Mouse (Mus musculus) neural tube, embryonic 13.5 days (tissue): ENCODE measurements around the gene Zbtb1. TPM values are rescaled to one million over a fixed set of nuclear protein-coding genes. Genes with fewer than 3 reads are reported as not detected.
"Not testable (repeated sequence)": the region's sequence is repeated elsewhere in the genome, so short reads cannot be mapped to it uniquely, and the experiment has no call there.

ENCODE experiments used
- ATAC-seq: fragments of 200-750 bp; cut with Nextera tagmentation; 2 replicates; pipeline ENCODE4 v1.8.0; 2017; ENCODE audit warnings: low read depth, mild to moderate bottlenecking, moderate TSS enrichment, moderate library complexity
- H3K27ac ChIP-seq: fragments of 300-500 bp; sonication (generic); replicated peaks from 2 replicates; pipeline ENCODE4 v1.5.1; 2015; ENCODE audit warnings: moderate library complexity, mild to moderate bottlenecking, inconsistent platforms
- H3K27me3 ChIP-seq: fragments of 300-500 bp; sonication (generic); 2 replicates; pipeline ENCODE4 v1.6.1; 2015; ENCODE audit warnings: mild to moderate bottlenecking, inconsistent platforms
- H3K36me3 ChIP-seq: fragments of 300-500 bp; sonication (generic); 2 replicates; pipeline ENCODE4 v1.6.1; 2015; ENCODE audit warnings: mild to moderate bottlenecking, inconsistent platforms
- H3K4me1 ChIP-seq: fragments of 300-500 bp; sonication (generic); replicated peaks from 2 replicates; pipeline ENCODE4 v1.6.1; 2015; ENCODE audit warnings: inconsistent platforms
- H3K4me2 ChIP-seq: fragments of 300-500 bp; sonication (generic); 2 replicates; pipeline ENCODE4 v1.6.1; 2015; ENCODE audit warnings: inconsistent platforms, mild to moderate bottlenecking, moderate library complexity
- H3K4me3 ChIP-seq: fragments of 300-500 bp; sonication (generic); 2 replicates; pipeline ENCODE4 v1.5.1; 2015; ENCODE audit warnings: mild to moderate bottlenecking, inconsistent platforms
- H3K9ac ChIP-seq: fragments of 300-500 bp; sonication (generic); 2 replicates; pipeline ENCODE4 v1.6.1; 2015; ENCODE audit warnings: moderate library complexity, mild to moderate bottlenecking, inconsistent platforms
- H3K9me3 ChIP-seq: fragments of 300-500 bp; sonication (generic); 2 replicates; pipeline ENCODE4 v1.6.1; 2016; ENCODE audit warnings: inconsistent platforms
- WGBS: fragments of 180-500 bp; shearing (Covaris S2); methylation state at CpG from one replicate; pipeline ENCODE4 v1.1.7; 2015; 5-methylcytosine and 5-hydroxymethylcytosine counted together
- polyA plus RNA-seq: library from polyadenylated mRNA; unstranded; fragments of >200 nt; fragmentation: Nextera tagmentation; extraction: Ambion mirVana; gene quantifications from 2 replicates; pipeline ENCODE4 v1.2.1, GENCODE M21; 2015

Gene Zbtb1
- polyA plus RNA-seq, 1 experiment from 2014 or later, result 4.7 TPM

- 1% methylated on average over 37 of the region's 37 CpGs for WGBS
- ATAC-seq, result peak; percentile 50; the same call in 1 of the 2 replicates
- H3K9me3 ChIP-seq, result no peaks in the 10 kb centered on the region
- peaks cover 26% of the 10 kb centered on the region for H3K27me3 ChIP-seq
- H3K4me1 ChIP-seq, result peaks cover 7% of the 10 kb centered on the region; the same call in 1 of the 2 replicates
- peak within 1 kb of the TSS; percentile 70 for H3K4me2 ChIP-seq
- peak within 1 kb of the TSS; percentile 49; the same call in 1 of the 2 replicates for H3K9ac ChIP-seq
- no peaks in the 10 kb centered on the region for H3K36me3 ChIP-seq
- H3K27ac ChIP-seq, result no peak within 1 kb of the TSS
- H3K4me3 ChIP-seq, result peak within 1 kb of the TSS; percentile 38
Observed at GRCm38 (mm10) chr12:76417433-76417854, 47.4 kb downstream of the Zbtb1 start, which contains the start of gene Ppp1r36. TSS of gene Ppp1r36 (plus strand) at chr12:76417538.

GRCm38 (mm10) chr12:76418346-76418745 is 48.3 kb downstream of the Zbtb1 start:
- no peak overlapping the region for H3K9ac ChIP-seq
- 92% methylated on average over 5 of the region's 5 CpGs for WGBS
- ATAC-seq, result no peak
- no peak overlapping the region for H3K4me2 ChIP-seq
- peaks cover 26% of the 10 kb centered on the region for H3K27me3 ChIP-seq
- no peaks in the 10 kb centered on the region for H3K36me3 ChIP-seq
- no peak overlapping the region for H3K4me3 ChIP-seq
- H3K27ac ChIP-seq, result no peak overlapping the region
- H3K9me3 ChIP-seq, result no peaks in the 10 kb centered on the region
- peaks cover 7% of the 10 kb centered on the region; the same call in 1 of the 2 replicates for H3K4me1 ChIP-seq

DNA sequence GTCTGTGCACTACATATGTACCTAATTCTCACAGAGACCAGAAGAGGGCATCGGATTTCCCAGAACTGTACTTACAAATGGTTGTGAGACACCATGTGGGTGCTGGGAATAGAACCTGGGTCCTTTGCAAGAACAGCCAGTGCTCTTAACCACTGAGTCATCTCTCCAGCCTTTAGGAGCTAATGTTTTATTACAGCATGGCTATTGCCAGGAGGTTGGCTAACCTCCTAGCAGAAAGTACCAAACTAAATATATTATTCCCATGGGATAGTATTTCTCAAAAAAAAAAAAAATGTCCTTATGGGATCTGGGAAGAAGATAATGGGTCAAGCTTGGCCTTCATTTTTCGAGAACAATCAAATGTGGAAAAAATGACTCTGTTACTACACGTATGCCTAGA is 55.2 kb downstream of the Zbtb1 start:
- no peak for ATAC-seq
- no peak overlapping the region for H3K9ac ChIP-seq
- H3K4me1 ChIP-seq, result 0 out of 2 replicates have a peak, but pooled peaks cover 3% of the 10 kb centered on the region
- no peaks in the 10 kb centered on the region for H3K9me3 ChIP-seq
- no peak overlapping the region for H3K4me2 ChIP-seq
- 0 out of 2 replicates have a peak, but pooled peaks cover 10% of the 10 kb centered on the region for H3K27me3 ChIP-seq
- H3K4me3 ChIP-seq, result no peak overlapping the region
- no peaks in the 10 kb centered on the region for H3K36me3 ChIP-seq
- WGBS, result 93% methylated on average over 3 of the region's 3 CpGs
- H3K27ac ChIP-seq, result no peak overlapping the region

DNA sequence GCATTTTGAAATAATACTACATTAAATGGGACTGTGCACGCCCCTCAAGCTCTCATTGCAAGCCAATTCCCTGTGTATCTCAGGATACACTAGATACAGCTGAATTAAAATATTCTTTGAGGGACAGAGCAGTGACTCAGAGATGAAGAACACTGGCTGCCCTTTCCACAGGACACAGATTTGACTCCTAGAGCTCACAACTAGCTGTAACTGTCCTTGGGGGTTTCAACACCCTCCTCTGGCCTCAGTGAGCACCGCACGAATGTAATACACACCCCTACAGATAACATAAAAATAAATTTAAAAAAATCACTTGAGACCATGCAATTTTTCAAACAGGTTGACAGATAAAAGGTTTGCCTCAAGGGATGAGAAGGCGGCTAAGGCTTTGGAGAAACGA is 57.5 kb downstream of the Zbtb1 start:
- no peaks in the 10 kb centered on the region for H3K9me3 ChIP-seq
- no peaks in the 10 kb centered on the region for H3K36me3 ChIP-seq
- ATAC-seq, result no peak
- H3K9ac ChIP-seq, result no peak overlapping the region
- 56% methylated on average over 5 of the region's 5 CpGs for WGBS
- 0 out of 2 replicates have a peak, but pooled peaks cover 10% of the 10 kb centered on the region for H3K27me3 ChIP-seq
- no peak overlapping the region for H3K4me2 ChIP-seq
- H3K4me3 ChIP-seq, result no peak overlapping the region
- 0 out of 2 replicates have a peak, but pooled peaks cover 3% of the 10 kb centered on the region for H3K4me1 ChIP-seq
- no peak overlapping the region for H3K27ac ChIP-seq

GRCm38 (mm10) chr12:76430879-76431406 is 60.9 kb downstream of the Zbtb1 start:
- WGBS, result 53% methylated on average over 5 of the region's 5 CpGs
- no peak for ATAC-seq

GRCm38 (mm10) chr12:76431431-76431830 is 61.4 kb downstream of the Zbtb1 start:
- 89% methylated on average over 6 of the region's 6 CpGs for WGBS
- H3K36me3 ChIP-seq, result no peaks in the 10 kb centered on the region
- H3K4me1 ChIP-seq, result peaks cover 7% of the 10 kb centered on the region; the same call in 1 of the 2 replicates
- H3K9me3 ChIP-seq, result no peaks in the 10 kb centered on the region
- H3K4me3 ChIP-seq, result no peak overlapping the region
- no peak overlapping the region for H3K4me2 ChIP-seq
- H3K27ac ChIP-seq, result no peak overlapping the region
- peaks cover 33% of the 10 kb centered on the region for H3K27me3 ChIP-seq
- H3K9ac ChIP-seq, result no peak overlapping the region
- no peak for ATAC-seq

More at GRCm38 (mm10) chr12:76430879-76431406, 60.9 kb downstream of the Zbtb1 start:
- Histone ChIP-seq H3K36me3 (no peaks in the 10 kb centered on the region), H3K27me3 (peaks cover 29% of the 10 kb centered on the region), H3K9ac (no peak overlapping the region), H3K4me2 (no peak overlapping the region), H3K4me1 (peaks cover 7% of the 10 kb centered on the region; the same call in 1 of the 2 replicates), H3K27ac (no peak overlapping the region), H3K9me3 (no peaks in the 10 kb centered on the region), H3K4me3 (no peak overlapping the region)

DNA sequence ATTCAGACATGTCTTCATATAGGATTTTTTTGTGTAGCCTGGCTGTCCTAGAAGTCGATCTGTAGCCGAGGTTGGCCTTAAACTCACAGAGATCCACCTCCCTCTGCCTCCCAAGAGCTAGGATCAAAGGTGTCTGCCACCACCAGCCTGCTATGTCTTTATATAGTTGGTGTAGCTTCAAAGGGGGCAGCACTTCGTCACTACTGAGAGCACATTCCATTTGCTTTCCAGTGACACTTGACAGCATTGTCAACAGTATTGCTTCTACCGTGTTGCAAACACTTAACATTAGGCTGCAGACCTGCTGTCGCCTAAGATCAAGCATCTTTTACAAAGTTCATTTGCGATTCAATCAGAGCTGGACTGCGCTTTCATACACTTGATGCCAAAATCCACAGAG is 64.0 kb downstream of the Zbtb1 start:
- Histone ChIP-seq H3K36me3 (no peaks in the 10 kb centered on the region), H3K27ac (no peak overlapping the region), H3K4me2 (no peak overlapping the region), H3K4me1 (peaks cover 5% of the 10 kb centered on the region; the same call in 1 of the 2 replicates), H3K4me3 (no peak overlapping the region), H3K9ac (no peak overlapping the region), H3K27me3 (peaks cover 24% of the 10 kb centered on the region), H3K9me3 (no peaks in the 10 kb centered on the region)
- ATAC-seq, result no peak
- 43% methylated on average over 7 of the region's 7 CpGs for WGBS

DNA sequence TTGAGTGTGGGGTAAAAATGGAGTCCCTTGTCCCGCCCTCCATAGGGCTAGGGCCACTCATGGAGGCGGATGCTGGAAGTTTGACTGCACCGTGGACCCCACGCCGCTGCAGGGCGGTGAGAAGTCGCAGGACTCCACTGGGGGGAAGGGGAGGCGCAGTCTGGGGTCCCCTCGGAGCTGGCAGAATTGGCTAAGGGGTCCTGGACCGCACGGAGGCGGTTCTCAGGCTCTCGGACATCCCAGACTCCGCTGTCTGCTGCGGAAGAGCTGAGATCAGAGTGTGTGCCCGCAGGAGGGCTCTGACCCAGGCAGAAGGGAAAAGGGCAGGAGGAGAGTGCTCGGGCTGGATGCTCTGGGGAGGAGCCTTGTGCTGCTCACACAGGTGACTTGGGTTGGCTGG is 65.0 kb downstream of the Zbtb1 start:
- WGBS, result 5% methylated on average over 17 of the region's 17 CpGs
- Histone ChIP-seq H3K27ac (no peak overlapping the region), H3K9ac (peak overlapping the region; percentile 58), H3K27me3 (peaks cover 24% of the 10 kb centered on the region), H3K4me2 (peak overlapping the region; percentile 51), H3K4me3 (peak overlapping the region; percentile 30), H3K36me3 (no peaks in the 10 kb centered on the region), H3K9me3 (no peaks in the 10 kb centered on the region), H3K4me1 (peaks cover 5% of the 10 kb centered on the region; the same call in 1 of the 2 replicates)
- no peak for ATAC-seq

GRCm38 (mm10) chr12:76435549-76435948 is 65.5 kb downstream of the Zbtb1 start:
- 42% methylated on average over 8 of the region's 8 CpGs for WGBS
- no peak overlapping the region for H3K9ac ChIP-seq
- H3K4me3 ChIP-seq, result no peak overlapping the region
- H3K27me3 ChIP-seq, result peaks cover 24% of the 10 kb centered on the region
- peaks cover 5% of the 10 kb centered on the region; the same call in 1 of the 2 replicates for H3K4me1 ChIP-seq
- no peak overlapping the region for H3K27ac ChIP-seq
- ATAC-seq, result no peak
- H3K36me3 ChIP-seq, result no peaks in the 10 kb centered on the region
- peak overlapping the region; percentile 51; the same call in 1 of the 2 replicates for H3K4me2 ChIP-seq
- H3K9me3 ChIP-seq, result no peaks in the 10 kb centered on the region

DNA sequence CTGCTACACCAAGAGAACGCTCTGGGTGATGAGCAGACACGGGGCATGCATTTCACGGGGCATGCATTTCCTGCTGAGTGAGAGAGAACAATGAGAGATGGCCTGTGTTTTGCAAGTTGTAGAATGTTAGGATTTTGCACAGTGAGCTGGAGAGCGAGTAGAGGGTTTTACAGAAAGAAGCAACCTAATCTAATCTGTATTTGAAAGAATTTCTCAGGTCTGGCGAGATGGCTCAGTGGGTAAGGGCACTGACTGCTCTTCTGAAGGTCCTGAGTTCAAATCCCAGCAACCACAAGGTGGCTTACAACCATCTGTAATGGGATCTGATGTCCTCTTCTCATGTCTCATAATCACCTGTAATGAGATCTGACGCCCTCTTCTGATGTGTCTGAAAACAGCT is 73.4 kb downstream of the Zbtb1 start:
- H3K9ac ChIP-seq, H3K4me1 ChIP-seq, H3K9me3 ChIP-seq, H3K4me3 ChIP-seq, H3K27ac ChIP-seq, H3K4me2 ChIP-seq, ATAC-seq, H3K36me3 ChIP-seq, H3K27me3 ChIP-seq: not testable (repeated sequence)
- WGBS, result 81% methylated on average over 6 of the region's 6 CpGs

GRCm38 (mm10) chr12:76444359-76444772 is 74.3 kb downstream of the Zbtb1 start:
- no peak for ATAC-seq
- Histone ChIP-seq H3K27me3 (no peaks in the 10 kb centered on the region), H3K36me3 (no peaks in the 10 kb centered on the region), H3K9me3 (no peaks in the 10 kb centered on the region), H3K27ac (no peak overlapping the region), H3K4me1 (no peaks in the 10 kb centered on the region), H3K9ac (no peak overlapping the region), H3K4me2 (no peak overlapping the region), H3K4me3 (no peak overlapping the region)
- 70% methylated on average over 10 of the region's 10 CpGs for WGBS

- H3K36me3 ChIP-seq, result no peaks in the 10 kb centered on the region
- no peak overlapping the region for H3K9ac ChIP-seq
- WGBS, result 86% methylated on average over 6 of the region's 6 CpGs
- H3K4me3 ChIP-seq, result no peak overlapping the region
- no peaks in the 10 kb centered on the region for H3K27me3 ChIP-seq
- no peaks in the 10 kb centered on the region for H3K9me3 ChIP-seq
- H3K4me1 ChIP-seq, result no peaks in the 10 kb centered on the region
- H3K4me2 ChIP-seq, result no peak overlapping the region
- H3K27ac ChIP-seq, result no peak overlapping the region
- ATAC-seq, result no peak
Observed at GRCm38 (mm10) chr12:76444862-76445261, 74.8 kb downstream of the Zbtb1 start.

- Histone ChIP-seq H3K4me3 (no peak overlapping the region), H3K9me3 (no peaks in the 10 kb centered on the region), H3K4me1 (no peaks in the 10 kb centered on the region), H3K9ac (no peak overlapping the region), H3K27ac (no peak overlapping the region), H3K27me3 (no peaks in the 10 kb centered on the region), H3K4me2 (no peak overlapping the region), H3K36me3 (no peaks in the 10 kb centered on the region)
- no peak for ATAC-seq
- 80% methylated on average over 11 of the region's 11 CpGs for WGBS
Observed at GRCm38 (mm10) chr12:76446201-76446600, 76.1 kb downstream of the Zbtb1 start.
